Comparison of ENCODE assay signal across 8 mouse cellular contexts in genomic region chr1:82787414-82787813, GRCm38 (mm10). TPM values are rescaled to one million over a fixed set of nuclear protein-coding genes. Genes with fewer than 3 reads are reported as not detected.
A peak's percentile ranks its signal among the peaks of the same experiment; 100 is the strongest.
DNase-seq lines count a peak whose midpoint lies in the region; ATAC-seq lines count a peak whose summit lies in the region.

No protein-coding gene starts in this region.

- DNase-seq in NIH3T3 (ENCODE audit: low read depth), result peak; percentile 96
- peak; percentile 37 for DNase-seq in cerebellum, adult 11-12 months
- DNase-seq in heart, postnatal 25 days (ENCODE audit: low spot score), result peak; percentile 55
- peak; percentile 61 to 74 for DNase-seq in kidney, postnatal 4 days
- DNase-seq in lung, adult 18-20 months, result peak; percentile 73 to 90
- peak; percentile 52 for DNase-seq in ovary, adult 18-20 months (ENCODE audit: low spot score)

- 3% methylated on average over 2 of the region's 2 CpGs for WGBS in forebrain, embryonic 16.5 days

- intact Hi-C loops in heart, postnatal 25 days (cut with DNase I), result loop anchor here (1.0 to 5.0 kb wide), 3 partner anchors 200 to 400 kb away; no protein-coding TSS in a partner anchor

- H3K4me1 ChIP-seq in forebrain, embryonic 16.5 days (replicated peaks; ENCODE audit: control insufficient read depth, insufficient read depth, low read length), result peaks cover 15% of the 10 kb centered on the region

- no peak overlapping the region for H3K4me3 ChIP-seq in forebrain, embryonic 16.5 days (replicated peaks; ENCODE audit: low read length)

- H3K36me3 ChIP-seq in forebrain, embryonic 16.5 days (ENCODE audit: control insufficient read depth, insufficient read depth), result no peaks in the 10 kb centered on the region

- H3K4me2 ChIP-seq in forebrain, embryonic 16.5 days (ENCODE audit: low read length), result no peak overlapping the region

- no peaks in the 10 kb centered on the region for H3K27me3 ChIP-seq in forebrain, embryonic 16.5 days (replicated peaks; ENCODE audit: control insufficient read depth, insufficient read depth, low read length)

- H3K27ac ChIP-seq in forebrain, embryonic 16.5 days (ENCODE audit: low read length), result peak overlapping the region; percentile 77

- no peak overlapping the region for H3K9ac ChIP-seq in forebrain, embryonic 16.5 days (replicated peaks; ENCODE audit: low read depth, low read length)

- peak; percentile 81 for ATAC-seq in forebrain, embryonic 16.5 days
- no peak for ATAC-seq in erythroblast, adult 5-6 weeks (replicated peaks; ENCODE audit: low FRiP score, poor library complexity, severe bottlenecking)

- no peaks in the 10 kb centered on the region for H3K9me3 ChIP-seq in forebrain, embryonic 16.5 days (ENCODE audit: control insufficient read depth, low read length)

RNA-seq across cellular contexts. Expression of gene Gm47791, which starts 16.4 kb away (rescaled TPM):
- polyA plus RNA-seq in forebrain, embryonic 16.5 days (2015; fragmentation: Nextera tagmentation; extraction: Ambion mirVana), result not detected in 2 replicates
- not detected for total RNA-seq in heart, postnatal 25 days (2021)
- total RNA-seq in erythroblast, adult 5-6 weeks (2015; ENCODE audit: low replicate concordance), result not detected in 2 replicates
- not detected in 2 replicates for total RNA-seq in erythroblast, adult 5-6 weeks (2017; ENCODE audit: low replicate concordance)

RNA-seq across cellular contexts. Expression of gene Tm4sf20, which starts 19.2 kb away (rescaled TPM):
- not detected in 2 replicates for polyA plus RNA-seq in forebrain, embryonic 16.5 days (2015; fragmentation: Nextera tagmentation; extraction: Ambion mirVana)
- not detected for total RNA-seq in heart, postnatal 25 days (2021)
- not detected in 2 replicates for total RNA-seq in erythroblast, adult 5-6 weeks (2015; ENCODE audit: low replicate concordance)
- total RNA-seq in erythroblast, adult 5-6 weeks (2017; ENCODE audit: low replicate concordance), result not detected in 2 replicates

RNA-seq across cellular contexts. Expression of gene Agfg1, which starts 51.9 kb away (rescaled TPM):
- polyA plus RNA-seq in forebrain, embryonic 16.5 days (2015; fragmentation: Nextera tagmentation; extraction: Ambion mirVana), result 33.7 and 39.9 TPM in 2 replicates
- 10 to 100 TPM; 30.7 to 32.2 TPM for total RNA-seq in heart, postnatal 25 days (2021)
- 19.9 and 20.0 TPM in 2 replicates for total RNA-seq in erythroblast, adult 5-6 weeks (2015; ENCODE audit: low replicate concordance)
- 13.4 and 20.8 TPM in 2 replicates for total RNA-seq in erythroblast, adult 5-6 weeks (2017; ENCODE audit: low replicate concordance)

Comparison
In these comparisons a context has a peak if more than half of its experiments do, and no peak if none do; other contexts are left out.
1. DNase-seq: peak in every context shown above with its lines; median percentile 96 in NIH3T3; 82 in lung, adult 18-20 months; 68 in kidney, postnatal 4 days; 55 in heart, postnatal 25 days; 52 in ovary, adult 18-20 months; 37 in cerebellum, adult 11-12 months.